13 mouse cellular contexts compared by ENCODE assay signal in genomic region chr3:79360317-79361101, GRCm38 (mm10). TPM values are rescaled to one million over a fixed set of nuclear protein-coding genes. Genes with fewer than 3 reads are reported as not detected.
DNase-seq lines count a peak whose midpoint lies in the region; ATAC-seq lines count a peak whose summit lies in the region.
"Had no signal": no experiment of that assay in that cellular context is flagged by ENCODE, and none has a peak within 500 bp of the region (broad histone marks: within the 10 kb centered on the region; RNA-seq: fewer than 3 reads in every experiment).

No protein-coding gene starts in this region.

- H3K9ac ChIP-seq in forebrain, embryonic 15.5 days (replicated peaks): no peak overlapping the region
- no peak overlapping the region for H3K9ac ChIP-seq in forebrain, embryonic 12.5 days

- 0 out of 2 replicates have a peak, but pooled peaks have one; percentile 23 for ATAC-seq in forebrain, embryonic 15.5 days (replicated peaks)
- no peak for ATAC-seq in forebrain, embryonic 12.5 days (ENCODE audit: low FRiP score)
- no peak for ATAC-seq in activated CD4-positive, CD25-positive, alpha-beta regulatory T cell, adult 4 months

- no peaks in the 10 kb centered on the region for H3K9me3 ChIP-seq in forebrain, embryonic 15.5 days
- H3K9me3 ChIP-seq in forebrain, embryonic 12.5 days: no peaks in the 10 kb centered on the region

- H3K27me3 ChIP-seq in forebrain, embryonic 15.5 days: no peaks in the 10 kb centered on the region
- no peaks in the 10 kb centered on the region for H3K27me3 ChIP-seq in forebrain, embryonic 12.5 days

- peak; percentile 13 for DNase-seq in layer of hippocampus, adult 11-12 months (ENCODE audit: low spot score)
- DNase-seq in layer of hippocampus, postnatal 25 days (ENCODE audit: extremely low spot score in 1 of 2, low spot score in 1 of 2): no peak
- DNase-seq in brain, adult 2 months (ENCODE audit: low read depth, low spot score): peak; percentile 52
- DNase-seq in heart, postnatal 4 days: peak; percentile 11
- DNase-seq in cerebellum, postnatal 10 days: no peak

- WGBS in forebrain, embryonic 15.5 days: 62% methylated on average over 15 of the region's 15 CpGs
- 76% methylated on average over 15 of the region's 15 CpGs for WGBS in forebrain, embryonic 12.5 days

- H3K4me1 ChIP-seq in forebrain, embryonic 15.5 days: 0 out of 2 replicates have a peak, but pooled peaks cover 4% of the 10 kb centered on the region
- peaks cover 3% of the 10 kb centered on the region; the same call in 1 of the 2 replicates for H3K4me1 ChIP-seq in forebrain, embryonic 12.5 days

- no peaks in the 10 kb centered on the region for H3K36me3 ChIP-seq in forebrain, embryonic 15.5 days
- H3K36me3 ChIP-seq in forebrain, embryonic 12.5 days (replicated peaks): no peaks in the 10 kb centered on the region

- H3K4me3 ChIP-seq in forebrain, embryonic 15.5 days: no peak overlapping the region
- no peak overlapping the region for H3K4me3 ChIP-seq in forebrain, embryonic 12.5 days (replicated peaks)

- H3K4me2 ChIP-seq in forebrain, embryonic 15.5 days (replicated peaks): no peak overlapping the region
- no peak overlapping the region for H3K4me2 ChIP-seq in forebrain, embryonic 12.5 days

- 0 out of 2 replicates have a peak overlapping the region, but pooled peaks have one; percentile 15 for H3K27ac ChIP-seq in forebrain, embryonic 15.5 days (replicated peaks)
- no peak overlapping the region for H3K27ac ChIP-seq in forebrain, embryonic 12.5 days

RNA-seq across cellular contexts. Expression of gene Gm17359, which starts 24.0 kb away (rescaled TPM):
- polyA plus RNA-seq in forebrain, embryonic 15.5 days (2015; fragmentation: Nextera tagmentation; extraction: Ambion mirVana): not detected in 2 replicates
- not detected in 2 replicates for polyA plus RNA-seq in forebrain, embryonic 12.5 days (2016; fragmentation: Nextera tagmentation; extraction: Ambion mirVana)
- not detected for total RNA-seq in layer of hippocampus, postnatal 25 days (2021)
- not detected for total RNA-seq in heart, postnatal 4 days (2021)
- not detected for polyA plus RNA-seq in activated CD4-positive, CD25-positive, alpha-beta regulatory T cell, adult 4 months (2017; shearing (Covaris generic))
- total RNA-seq: left cerebral cortex, adult 18-20 months had no signal
- polyA plus RNA-seq: frontal cortex, adult 2 months; liver, embryonic 16.5 days; neural tube, embryonic 14.5 days; spleen, adult 2 months had no signal

Comparison
In these comparisons a context has a peak if more than half of its experiments do, and no peak if none do; other contexts are left out.
1. DNase-seq: peak in layer of hippocampus, adult 11-12 months (single experiment), brain, adult 2 months (single experiment) and heart, postnatal 4 days (single experiment); none in layer of hippocampus, postnatal 25 days (0 of 2) and cerebellum, postnatal 10 days (0 of 2).